Mouse (Mus musculus) liver, adult 2 months (tissue): Measurements from ENCODE around the gene A4gnt.

Experiments used
- CTCF ChIP-seq: fragments of 200-500 bp; IDR thresholded peaks from 2 replicates; pipeline ENCODE4 v1.5.1; 2011; ENCODE audit warnings: low read depth, low read length, control low read depth
- POLR2A ChIP-seq: fragments of 200-500 bp; IDR thresholded peaks from 2 replicates; pipeline ENCODE4 v1.6.1; 2011; ENCODE audit warnings: low read length, control low read depth; ENCODE audit not compliant: insufficient read depth; ENCODE audit errors: extremely low read depth

DNA sequence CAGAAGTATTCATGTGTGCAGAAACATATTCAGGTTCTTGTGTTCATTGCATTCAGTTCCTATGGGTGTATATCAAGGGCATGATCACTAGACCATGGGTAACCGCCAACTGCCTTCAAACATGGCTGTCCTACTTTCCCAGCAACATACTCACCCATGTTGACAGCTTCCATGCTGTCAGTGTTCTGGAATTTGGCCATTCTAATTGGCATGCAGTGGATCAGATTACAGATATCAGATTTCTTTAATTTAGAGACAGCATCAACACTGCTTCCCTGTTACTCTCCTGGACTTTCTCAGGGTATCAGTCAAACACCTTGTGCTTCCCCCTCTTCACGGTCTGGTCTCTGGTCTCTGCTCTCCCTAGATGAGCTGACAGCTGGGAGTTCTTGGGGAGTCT lies 8.7 kb upstream of the A4gnt start:
- TF ChIP-seq CTCF (no peak), POLR2A (no peak)
